Mouse (Mus musculus): ENCODE results near the gene Ifitm2. TPM values are rescaled to one million over a fixed set of nuclear protein-coding genes. Genes with fewer than 3 reads are reported as not detected.
A peak's percentile ranks its signal among the peaks of the same experiment; 100 is the strongest.
"Not testable (repeated sequence)": the region's sequence is repeated elsewhere in the genome, so short reads cannot be mapped to it uniquely, and the experiment has no call there.

The Ifitm2 gene
- polyA plus RNA-seq, 1 experiment from 2014 or later = 1,251 TPM

DNA sequence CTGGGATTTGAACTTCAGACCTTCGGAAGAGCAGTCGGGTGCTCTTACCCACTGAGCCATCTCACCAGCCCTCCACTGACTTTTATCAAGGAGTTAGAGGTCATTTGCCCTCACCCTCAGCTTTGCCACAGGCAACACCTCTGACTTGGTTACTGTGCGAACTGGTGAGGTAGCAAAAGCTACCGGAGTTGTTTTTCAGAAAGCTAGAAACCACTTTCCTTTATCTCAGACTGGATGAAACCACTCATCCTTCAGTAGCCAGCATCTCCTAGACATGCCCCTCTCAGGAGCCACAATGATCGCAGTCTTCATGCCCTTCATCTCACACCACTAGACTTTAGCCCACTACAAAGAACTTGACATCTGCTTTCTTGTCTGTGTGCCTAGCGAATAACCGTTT, 27.2 kb upstream of the Ifitm2 start:
- Histone ChIP-seq H3K4me3 (replicated peaks) (no peak overlapping the region), H3K4me1 (replicated peaks) (no peaks in the 10 kb centered on the region), H3K9ac (no peak overlapping the region), H3K27me3 (replicated peaks) (no peaks in the 10 kb centered on the region), H3K9me3 (no peaks in the 10 kb centered on the region), H3K27ac (no peak overlapping the region), H3K4me2 (replicated peaks) (no peak overlapping the region), H3K36me3 (no peaks in the 10 kb centered on the region)
- no peak for ATAC-seq
- 92% methylated on average over 7 of the region's 7 CpGs for WGBS

DNA sequence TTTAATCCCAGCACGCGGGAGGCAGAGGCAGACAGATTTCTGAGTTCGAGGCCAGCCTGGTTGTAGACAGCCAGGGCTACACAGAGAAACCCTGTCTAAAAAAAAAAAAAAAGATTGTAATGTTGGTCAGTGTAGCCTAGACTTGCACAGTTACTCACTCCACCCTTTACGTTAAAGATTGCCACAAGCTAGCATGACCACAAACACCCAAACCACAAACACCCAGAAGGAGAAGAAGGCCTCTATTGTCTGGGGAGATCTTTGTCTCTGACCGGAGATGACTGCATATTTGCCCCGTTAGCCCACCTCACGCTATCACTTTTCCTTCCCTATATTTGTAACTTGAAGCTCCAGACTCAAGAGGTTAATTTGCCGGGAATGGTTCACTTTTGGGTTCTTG, 25.9 kb upstream of the Ifitm2 start:
- Histone ChIP-seq H3K4me2 (replicated peaks) (no peak overlapping the region), H3K4me3 (replicated peaks) (no peak overlapping the region), H3K9me3 (no peaks in the 10 kb centered on the region), H3K36me3 (no peaks in the 10 kb centered on the region), H3K4me1 (replicated peaks) (no peaks in the 10 kb centered on the region), H3K27me3 (replicated peaks) (no peaks in the 10 kb centered on the region), H3K9ac (no peak overlapping the region), H3K27ac (no peak overlapping the region)
- no peak for ATAC-seq
- WGBS = 90% methylated on average over 8 of the region's 8 CpGs

DNA sequence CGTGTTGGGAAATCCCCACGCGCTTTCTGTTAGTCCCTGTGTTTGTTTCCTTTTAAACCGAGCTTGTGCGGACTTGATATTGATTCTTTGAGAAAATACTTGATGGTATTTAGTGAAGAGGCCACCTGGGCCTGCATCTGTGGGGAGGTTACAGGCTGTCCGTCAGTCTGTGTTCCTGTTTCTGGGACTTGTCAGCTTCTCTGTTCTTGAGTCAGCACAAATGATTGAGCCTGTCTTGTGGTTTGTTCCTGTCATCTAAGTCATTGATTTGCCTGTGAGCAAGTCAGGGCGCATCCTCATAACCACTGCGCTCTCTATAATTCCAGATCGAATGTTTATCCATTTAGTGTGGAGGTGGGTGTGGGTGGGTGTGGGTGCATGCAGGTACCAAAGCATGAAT, 20.9 kb upstream of the Ifitm2 start:
- H3K9ac ChIP-seq = not testable (repeated sequence)

DNA sequence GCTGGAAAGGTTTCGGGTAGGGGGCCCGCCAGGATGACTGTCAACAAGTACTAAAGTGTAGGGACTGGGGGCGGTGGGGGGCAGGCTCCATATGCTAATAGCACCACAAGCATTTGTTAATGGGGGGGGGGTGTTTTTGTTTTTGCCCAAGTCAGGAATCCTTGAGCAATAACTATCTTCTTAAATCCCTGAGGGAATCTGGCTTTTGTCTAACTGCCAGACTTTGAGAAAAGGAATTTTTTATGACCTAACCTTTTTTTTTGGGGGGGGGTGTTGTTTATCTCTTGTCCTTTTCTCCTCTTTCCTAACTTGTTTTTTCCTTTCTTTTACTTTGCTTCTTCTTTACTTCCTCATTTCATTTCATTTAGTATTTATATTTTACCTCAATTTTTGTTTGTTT, 19.7 kb upstream of the Ifitm2 start:
- Histone ChIP-seq H3K4me1 (replicated peaks) (peaks cover 28% of the 10 kb centered on the region), H3K27ac (peak overlapping the region; percentile 75), H3K9me3 (no peaks in the 10 kb centered on the region), H3K9ac (no peak overlapping the region), H3K36me3 (no peaks in the 10 kb centered on the region), H3K4me2 (replicated peaks) (no peak overlapping the region), H3K27me3 (replicated peaks) (no peaks in the 10 kb centered on the region), H3K4me3 (replicated peaks) (no peak overlapping the region)
- WGBS = 28% methylated on average over 3 of the region's 3 CpGs
- no peak for ATAC-seq

More for the DNA sequence above, 20.9 kb upstream of the Ifitm2 start:
- H3K4me3 ChIP-seq (replicated peaks); H3K27ac ChIP-seq; ATAC-seq; H3K27me3 ChIP-seq (replicated peaks); H3K4me2 ChIP-seq (replicated peaks); H3K9me3 ChIP-seq; H3K36me3 ChIP-seq: not testable (repeated sequence)
- H3K4me1 ChIP-seq (replicated peaks) = peaks cover 19% of the 10 kb centered on the region
- whole genome bisulfite sequencing = 86% methylated on average over 9 of the region's 9 CpGs

DNA sequence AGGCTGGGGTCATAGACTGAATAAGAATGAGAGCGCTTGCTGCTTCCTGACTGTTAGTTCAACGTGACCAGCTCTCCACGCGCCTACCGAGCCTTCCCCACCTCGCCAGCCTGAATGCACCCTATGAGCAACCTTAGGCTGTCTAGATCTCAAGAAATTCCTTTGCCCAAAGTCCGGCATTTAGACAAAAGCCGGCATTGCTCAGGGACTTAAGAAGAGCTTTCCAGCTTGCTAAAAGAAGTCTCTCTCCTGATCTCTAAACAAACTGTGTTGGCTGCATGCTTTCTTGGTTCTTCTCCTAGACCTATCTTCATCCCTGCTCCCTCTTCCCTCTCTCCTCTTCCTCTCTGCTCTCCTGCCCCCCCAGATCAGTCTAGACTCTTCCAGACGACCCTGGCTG, 19.2 kb upstream of the Ifitm2 start:
- no peak for ATAC-seq
- WGBS = 17% methylated on average over 9 of the region's 9 CpGs
- H3K36me3 ChIP-seq = no peaks in the 10 kb centered on the region
- H3K27me3 ChIP-seq (replicated peaks) = no peaks in the 10 kb centered on the region
- no peak overlapping the region for H3K4me2 ChIP-seq (replicated peaks)
- peaks cover 28% of the 10 kb centered on the region for H3K4me1 ChIP-seq (replicated peaks)
- H3K9ac ChIP-seq = no peak overlapping the region; the same call in 1 of the 2 replicates
- H3K27ac ChIP-seq = peak overlapping the region; percentile 75
- H3K9me3 ChIP-seq = no peaks in the 10 kb centered on the region
- H3K4me3 ChIP-seq (replicated peaks) = no peak overlapping the region

DNA sequence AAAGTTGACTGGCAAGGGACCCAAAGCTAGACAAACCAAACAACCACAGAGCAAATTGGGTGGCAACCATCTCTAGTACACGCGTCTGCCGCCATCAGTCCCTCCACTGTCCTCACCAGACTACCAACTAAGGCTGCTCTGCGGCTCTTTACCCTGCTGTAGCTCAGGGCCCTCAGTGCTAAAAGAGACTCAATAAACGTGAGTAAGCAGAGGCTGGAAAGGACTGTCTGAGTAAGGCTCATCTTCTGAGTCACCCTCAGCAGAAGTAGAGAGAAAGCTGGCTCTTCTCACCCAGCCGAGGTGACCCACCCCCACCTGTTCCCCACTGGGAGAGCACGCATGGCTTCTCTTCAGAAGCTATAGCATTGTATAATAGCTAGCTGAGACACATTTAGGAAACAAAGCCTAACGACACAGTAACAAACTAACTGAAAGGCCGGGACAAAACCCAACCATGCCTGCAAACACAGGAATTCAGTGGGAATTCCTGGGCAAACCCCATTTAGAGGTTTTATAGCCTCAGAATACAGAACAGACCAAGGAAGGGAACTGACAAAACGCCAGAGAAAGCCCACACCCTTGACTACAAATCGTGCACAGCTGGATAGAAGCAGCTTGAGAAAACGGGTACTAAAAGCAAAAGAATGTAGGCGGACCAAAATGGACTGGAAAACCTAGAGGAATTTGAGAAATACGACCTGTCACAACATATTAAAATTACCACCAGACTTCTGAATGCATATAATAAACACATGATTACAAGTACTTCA, 17.8 kb upstream of the Ifitm2 start:
- peaks cover 28% of the 10 kb centered on the region for H3K4me1 ChIP-seq (replicated peaks)
- ATAC-seq = no peak
- H3K27me3 ChIP-seq (replicated peaks) = no peaks in the 10 kb centered on the region
- H3K36me3 ChIP-seq = no peaks in the 10 kb centered on the region
- WGBS = 36% methylated on average over 14 of the region's 14 CpGs
- H3K4me3 ChIP-seq (replicated peaks) = no peak overlapping the region
- H3K9ac ChIP-seq = no peak overlapping the region
- peak overlapping the region; percentile 75 for H3K27ac ChIP-seq
- no peak overlapping the region for H3K4me2 ChIP-seq (replicated peaks)
- H3K9me3 ChIP-seq = no peaks in the 10 kb centered on the region

DNA sequence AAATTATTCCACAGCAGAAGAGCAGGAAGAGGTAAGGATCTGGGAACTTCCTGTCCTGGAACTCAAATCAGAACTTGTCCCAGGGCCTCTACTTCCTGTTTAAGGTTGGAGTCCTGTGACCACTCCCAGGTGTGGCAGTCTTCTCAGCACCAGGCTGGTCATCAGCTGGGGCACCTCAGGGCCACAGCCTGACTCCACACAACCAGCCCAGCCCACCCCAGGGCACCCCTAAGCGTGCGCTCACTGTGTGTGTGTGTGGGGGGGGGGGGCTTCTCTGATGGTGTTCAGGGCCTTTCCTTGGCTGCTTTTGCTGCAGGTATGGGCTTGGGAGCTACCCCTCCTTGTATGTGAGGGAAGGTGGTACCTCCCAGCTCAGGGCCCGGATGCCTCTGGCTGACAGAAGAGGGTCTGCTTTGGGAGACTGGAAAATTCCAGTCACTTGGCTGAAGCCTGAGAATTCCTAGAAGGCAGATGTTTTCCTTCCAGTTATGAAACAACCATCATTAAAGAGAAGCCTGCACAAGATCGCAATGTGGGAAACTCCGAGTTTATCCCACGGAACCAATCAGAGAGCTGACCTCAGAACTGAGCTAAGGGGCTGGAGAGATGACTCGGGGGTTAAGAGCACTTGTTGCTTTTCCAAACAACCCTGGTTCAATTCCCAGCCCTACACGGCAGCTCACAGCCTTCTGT, 15.8 kb upstream of the Ifitm2 start:
- peak overlapping the region; percentile 91 for H3K27ac ChIP-seq
- no peaks in the 10 kb centered on the region for H3K27me3 ChIP-seq (replicated peaks)
- no peaks in the 10 kb centered on the region for H3K9me3 ChIP-seq
- H3K4me3 ChIP-seq (replicated peaks) = no peak overlapping the region
- 44% methylated on average over 8 of the region's 8 CpGs for WGBS
- H3K4me1 ChIP-seq (replicated peaks) = peaks cover 31% of the 10 kb centered on the region
- H3K9ac ChIP-seq = no peak overlapping the region
- peak; percentile 70 for ATAC-seq
- no peaks in the 10 kb centered on the region for H3K36me3 ChIP-seq
- H3K4me2 ChIP-seq (replicated peaks) = peak overlapping the region; percentile 24

DNA sequence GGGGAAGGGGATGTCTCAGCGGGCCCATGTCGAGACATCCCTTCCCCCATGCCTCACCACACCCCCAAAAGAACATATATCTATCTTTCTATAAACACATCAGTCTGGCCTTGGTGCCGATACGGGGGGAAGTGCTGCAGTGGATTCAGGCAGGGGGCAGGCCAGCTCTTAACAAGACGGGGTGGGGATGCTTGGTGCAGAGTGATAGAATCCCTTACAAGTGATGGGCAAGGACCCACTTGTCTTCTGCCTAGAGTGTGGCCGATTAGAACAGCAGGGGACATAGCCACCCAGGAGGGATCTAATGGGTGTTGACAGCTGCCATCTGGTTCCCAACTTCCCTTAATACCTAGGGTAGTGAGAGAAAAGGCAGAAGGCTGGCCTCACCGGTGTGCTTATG, 15.1 kb upstream of the Ifitm2 start:
- Histone ChIP-seq H3K36me3 (no peaks in the 10 kb centered on the region), H3K27ac (peak overlapping the region; percentile 91), H3K4me2 (replicated peaks) (no peak overlapping the region), H3K4me3 (replicated peaks) (no peak overlapping the region), H3K4me1 (replicated peaks) (peaks cover 31% of the 10 kb centered on the region), H3K9me3 (no peaks in the 10 kb centered on the region), H3K27me3 (replicated peaks) (no peaks in the 10 kb centered on the region), H3K9ac (no peak overlapping the region)
- no peak for ATAC-seq
- 28% methylated on average over 7 of the region's 7 CpGs for WGBS

DNA sequence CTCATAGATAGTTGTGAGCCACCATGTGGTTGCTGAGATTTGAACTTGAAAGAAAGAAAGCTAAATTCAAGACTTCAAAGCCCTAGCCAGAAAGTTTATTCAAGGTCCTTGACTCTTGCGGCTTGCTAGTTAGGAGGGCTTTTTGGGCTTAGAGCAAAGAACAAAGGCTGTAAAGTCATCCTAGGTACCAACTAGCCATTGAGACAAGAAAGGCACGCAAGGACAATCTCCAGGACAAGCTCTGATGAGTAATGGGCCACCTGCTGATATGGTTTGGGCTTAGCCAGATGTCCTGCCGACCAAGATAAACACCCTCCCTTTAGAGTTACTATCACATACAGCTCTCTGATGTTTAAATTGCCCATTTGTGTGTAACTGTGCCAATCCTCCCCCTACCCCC, 12.9 kb upstream of the Ifitm2 start:
- peak overlapping the region; percentile 16; the same call in 1 of the 2 replicates for H3K4me3 ChIP-seq (replicated peaks)
- H3K4me1 ChIP-seq (replicated peaks) = peaks cover 20% of the 10 kb centered on the region
- H3K36me3 ChIP-seq; H3K9me3 ChIP-seq; H3K9ac ChIP-seq; ATAC-seq; H3K27ac ChIP-seq; H3K27me3 ChIP-seq (replicated peaks): not testable (repeated sequence)
- 28% methylated on average over 3 of the region's 3 CpGs for WGBS
- peak overlapping the region; percentile 48 for H3K4me2 ChIP-seq (replicated peaks)

DNA sequence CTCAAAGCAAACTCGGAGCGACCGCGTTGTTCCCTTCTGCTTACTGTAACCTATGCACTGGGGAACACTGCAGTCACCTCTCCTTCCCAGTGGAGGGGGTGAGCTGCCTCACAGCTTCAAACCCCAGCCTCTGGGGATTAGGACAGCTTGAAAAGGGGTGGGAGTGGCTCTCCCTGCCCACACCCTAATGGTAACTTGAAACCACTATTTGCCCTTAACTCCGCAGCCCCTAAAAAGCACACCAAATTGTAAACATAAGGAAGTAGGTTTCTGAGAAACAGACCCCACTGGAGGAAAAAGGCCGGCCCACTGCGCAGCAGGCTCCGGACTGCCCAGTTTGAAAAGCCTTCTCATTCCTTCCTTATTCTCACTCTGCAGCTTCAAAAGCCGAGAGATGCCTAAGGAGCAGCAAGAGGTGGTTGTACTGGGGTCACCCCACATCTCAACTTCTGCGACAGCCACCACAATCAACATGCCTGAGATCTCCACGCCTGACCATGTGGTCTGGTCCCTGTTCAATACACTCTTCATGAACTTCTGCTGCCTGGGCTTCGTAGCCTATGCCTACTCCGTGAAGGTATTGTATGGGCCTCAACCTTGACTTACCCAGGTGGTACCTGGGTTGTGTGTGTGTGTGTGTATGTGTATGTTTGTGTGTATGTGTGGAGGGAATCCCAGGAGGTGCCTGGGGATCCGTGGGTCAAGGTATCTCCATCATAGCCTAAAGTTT, 12.2 kb upstream of the Ifitm2 start:
- Histone ChIP-seq H3K4me3 (replicated peaks) (peak overlapping the region; percentile 16), H3K9me3 (no peaks in the 10 kb centered on the region), H3K9ac (no peak overlapping the region), H3K4me1 (replicated peaks) (peaks cover 13% of the 10 kb centered on the region), H3K4me2 (replicated peaks) (peak overlapping the region; percentile 48), H3K27me3 (replicated peaks) (no peaks in the 10 kb centered on the region), H3K36me3 (no peaks in the 10 kb centered on the region), H3K27ac (peak overlapping the region; percentile 67; the same call in 1 of the 2 replicates)
- peak; percentile 64 for ATAC-seq
- 9% methylated on average over 14 of the region's 14 CpGs for WGBS

DNA sequence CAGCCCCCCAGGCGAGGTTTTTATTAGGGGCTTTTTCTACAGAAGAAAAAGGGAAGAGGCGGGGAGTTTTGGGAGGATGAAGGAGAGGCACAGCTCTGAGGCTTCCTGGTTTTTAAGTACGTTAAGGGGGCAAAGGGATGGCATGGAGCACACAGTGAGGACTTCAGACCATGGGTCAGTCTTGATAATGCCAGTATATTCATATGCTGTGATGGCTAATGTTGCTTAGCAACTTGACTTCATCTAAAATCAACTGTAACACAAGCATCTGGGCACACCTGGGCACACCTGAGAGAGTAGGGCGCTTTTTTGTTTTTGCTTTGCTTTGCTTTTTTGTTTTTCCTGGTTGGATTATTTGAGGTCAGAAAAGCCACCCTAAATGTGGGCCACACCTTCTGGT, 11.1 kb upstream of the Ifitm2 start, which contains the start of gene Ifitm1:
TSS of gene Ifitm1 (plus strand) at position 301 of the 400 bp plus-strand sequence.
- Histone ChIP-seq H3K27me3 (replicated peaks) (no peaks in the 10 kb centered on the region), H3K4me3 (replicated peaks) (peak within 1 kb of the TSS; percentile 16; the same call in 1 of the 2 replicates), H3K9ac (no peak within 1 kb of the TSS), H3K4me1 (replicated peaks) (peaks cover 13% of the 10 kb centered on the region), H3K36me3 (no peaks in the 10 kb centered on the region), H3K4me2 (replicated peaks) (peak within 1 kb of the TSS; percentile 48), H3K27ac (peak within 1 kb of the TSS; percentile 67; the same call in 1 of the 2 replicates), H3K9me3 (no peaks in the 10 kb centered on the region)
- 94% methylated on average over 4 of the region's 4 CpGs for WGBS
- ATAC-seq = no peak

DNA sequence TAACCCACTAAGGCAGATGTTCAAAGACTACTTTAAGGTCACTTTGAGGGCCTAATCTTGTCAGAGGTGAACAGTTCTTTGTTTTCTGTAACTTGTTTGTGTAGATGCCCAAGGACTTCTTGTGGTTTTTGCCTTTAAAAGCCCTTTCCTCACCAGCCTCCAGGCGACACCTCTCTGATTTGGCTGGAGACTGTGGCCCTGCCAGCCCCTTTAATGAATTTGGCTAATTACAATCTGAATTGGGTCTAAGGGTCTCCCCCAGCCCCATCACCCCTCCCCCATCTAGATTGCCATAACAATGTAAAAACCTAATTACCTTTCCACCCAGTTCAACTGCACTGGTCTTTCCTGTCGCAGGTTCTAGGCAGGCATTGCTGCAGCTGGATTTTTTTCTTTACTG, 6.9 kb upstream of the Ifitm2 start:
- no peaks in the 10 kb centered on the region for H3K9me3 ChIP-seq
- 69% methylated on average over 2 of the region's 2 CpGs for WGBS
- H3K4me2 ChIP-seq (replicated peaks) = no peak overlapping the region
- H3K9ac ChIP-seq = no peak overlapping the region
- 0 out of 2 replicates have a peak, but pooled peaks cover 2% of the 10 kb centered on the region for H3K4me1 ChIP-seq (replicated peaks)
- ATAC-seq = no peak
- no peak overlapping the region for H3K27ac ChIP-seq
- H3K27me3 ChIP-seq (replicated peaks) = no peaks in the 10 kb centered on the region
- H3K36me3 ChIP-seq = no peaks in the 10 kb centered on the region
- H3K4me3 ChIP-seq (replicated peaks) = no peak overlapping the region

Data from intestine, embryonic 15.5 days (tissue).